Mouse (Mus musculus) forebrain, embryonic 15.5 days (tissue): ENCODE measurements around the gene Nek2. TPM values are rescaled to one million over a fixed set of nuclear protein-coding genes. Genes with fewer than 3 reads are reported as not detected.

Source experiments
- ATAC-seq: fragments of 200-750 bp; cut with Nextera tagmentation; replicated peaks from 2 replicates; pipeline ENCODE4 v1.8.0; 2017; ENCODE audit warnings: mild to moderate bottlenecking, moderate TSS enrichment, moderate library complexity
- H3K27ac ChIP-seq: fragments of 300-500 bp; sonication (generic); replicated peaks from 2 replicates; pipeline ENCODE4 v1.5.1; 2015; ENCODE audit warnings: mild to moderate bottlenecking, inconsistent platforms
- H3K27me3 ChIP-seq: fragments of 300-500 bp; sonication (generic); 2 replicates; pipeline ENCODE4 v1.6.1; 2015; ENCODE audit warnings: inconsistent platforms
- H3K36me3 ChIP-seq: fragments of 300-500 bp; sonication (generic); 2 replicates; pipeline ENCODE4 v1.6.1; 2015; ENCODE audit warnings: mild to moderate bottlenecking, inconsistent platforms
- H3K4me1 ChIP-seq: fragments of 300-500 bp; sonication (generic); 2 replicates; pipeline ENCODE4 v1.6.1; 2015; ENCODE audit warnings: inconsistent platforms
- H3K4me2 ChIP-seq: fragments of 300-500 bp; sonication (generic); replicated peaks from 2 replicates; pipeline ENCODE4 v1.6.1; 2015; ENCODE audit warnings: mild to moderate bottlenecking, inconsistent platforms
- H3K4me3 ChIP-seq: fragments of 300-500 bp; sonication (generic); 2 replicates; pipeline ENCODE4 v1.5.1; 2015; ENCODE audit warnings: mild to moderate bottlenecking, inconsistent platforms
- H3K9ac ChIP-seq: fragments of 300-500 bp; sonication (generic); replicated peaks from 2 replicates; pipeline ENCODE4 v1.6.1; 2015; ENCODE audit warnings: mild to moderate bottlenecking, inconsistent platforms
- H3K9me3 ChIP-seq: fragments of 300-500 bp; sonication (generic); 2 replicates; pipeline ENCODE4 v1.6.1; 2016; ENCODE audit warnings: inconsistent platforms
- WGBS: fragments of 180-500 bp; shearing (Covaris S2); methylation state at CpG from one replicate; pipeline ENCODE4 v1.1.7; 2015; ENCODE audit warnings: mixed read lengths; 5-methylcytosine and 5-hydroxymethylcytosine counted together
- polyA plus RNA-seq: library from polyadenylated mRNA; unstranded; fragments of >200 nt; fragmentation: Nextera tagmentation; extraction: Ambion mirVana; gene quantifications from 2 replicates; pipeline ENCODE4 v1.2.1, GENCODE M21; 2015

Nek2 gene
- polyA plus RNA-seq: 21.2 and 22.4 TPM in 2 replicates

- Histone ChIP-seq H3K9ac (peak within 1 kb of the TSS; percentile 47), H3K36me3 (peaks cover 4% of the 10 kb centered on the region), H3K4me3 (peak within 1 kb of the TSS; percentile 60), H3K4me1 (peaks cover 15% of the 10 kb centered on the region), H3K9me3 (no peaks in the 10 kb centered on the region), H3K27me3 (no peaks in the 10 kb centered on the region), H3K4me2 (peak within 1 kb of the TSS; percentile 64), H3K27ac (peak within 1 kb of the TSS; percentile 28)
- WGBS: under 1% methylated on average over 79 of the region's 79 CpGs
- ATAC-seq: peak; percentile 96
These were observed at the start of gene Nek2 for GRCm38 (mm10) chr1:191821326-191822091. Gene Nek2 (plus strand): TSS chr1:191821444.

DNA sequence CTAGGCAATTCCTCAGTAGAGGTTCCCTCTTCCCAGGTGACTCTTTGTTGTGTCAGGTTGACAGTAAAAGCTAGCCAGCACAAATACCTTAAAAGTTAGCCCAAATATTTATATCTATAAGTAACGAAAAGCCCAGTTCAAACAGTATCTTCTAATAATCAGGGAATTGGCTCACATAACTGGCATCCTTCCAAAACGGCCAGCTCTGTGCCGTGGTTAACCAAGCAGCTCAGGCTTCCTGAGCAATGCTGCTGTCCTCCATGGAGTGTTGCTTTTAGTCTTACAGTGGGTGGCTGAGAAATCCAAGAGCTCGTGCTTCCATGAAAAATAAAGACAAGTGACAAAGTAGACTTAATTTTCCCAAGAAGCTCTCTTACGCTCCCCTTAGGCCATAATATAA is 47.1 kb upstream of the Nek2 start:
- H3K27ac ChIP-seq: no peak overlapping the region
- no peaks in the 10 kb centered on the region for H3K27me3 ChIP-seq
- H3K4me3 ChIP-seq: no peak overlapping the region
- no peak overlapping the region for H3K9ac ChIP-seq
- peaks cover 45% of the 10 kb centered on the region for H3K36me3 ChIP-seq
- ATAC-seq: no peak
- 74% methylated on average over 5 of the region's 5 CpGs for WGBS
- H3K9me3 ChIP-seq: no peaks in the 10 kb centered on the region
- H3K4me1 ChIP-seq: no peaks in the 10 kb centered on the region
- H3K4me2 ChIP-seq: no peak overlapping the region

- H3K9ac ChIP-seq: no peak overlapping the region
- no peaks in the 10 kb centered on the region for H3K4me1 ChIP-seq
- H3K27ac ChIP-seq: no peak overlapping the region
- peaks cover 51% of the 10 kb centered on the region for H3K36me3 ChIP-seq
- H3K4me2 ChIP-seq: no peak overlapping the region
- no peak overlapping the region for H3K4me3 ChIP-seq
- 91% methylated on average over 8 of the region's 8 CpGs for WGBS
- no peak for ATAC-seq
- no peaks in the 10 kb centered on the region for H3K9me3 ChIP-seq
- no peaks in the 10 kb centered on the region for H3K27me3 ChIP-seq
These were observed 46.1 kb upstream of the Nek2 start for GRCm38 (mm10) chr1:191775116-191775515.

DNA sequence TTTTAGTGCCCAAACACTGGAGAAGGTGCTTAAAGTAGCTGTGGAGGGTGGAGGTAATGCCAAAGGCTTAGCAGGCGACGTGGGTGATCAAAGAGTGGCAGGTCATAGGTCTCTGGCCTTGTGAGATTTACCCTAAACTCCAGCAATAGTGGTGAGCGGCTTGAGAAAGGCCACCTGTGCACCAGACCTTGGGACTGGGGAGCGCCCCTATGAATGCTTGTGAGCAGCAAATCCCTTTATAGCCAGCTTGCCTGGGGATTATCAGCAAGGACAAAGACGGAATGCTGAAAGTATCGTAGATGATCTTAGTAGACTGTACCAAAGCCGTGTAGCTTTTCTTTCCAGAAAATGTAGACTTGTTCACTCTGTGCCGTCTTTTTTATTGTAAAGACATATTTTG is 43.7 kb upstream of the Nek2 start:
- no peak overlapping the region for H3K4me3 ChIP-seq
- H3K9me3 ChIP-seq: no peaks in the 10 kb centered on the region
- 74% methylated on average over 8 of the region's 8 CpGs for WGBS
- ATAC-seq: no peak
- no peaks in the 10 kb centered on the region for H3K27me3 ChIP-seq
- no peak overlapping the region for H3K27ac ChIP-seq
- no peaks in the 10 kb centered on the region for H3K4me1 ChIP-seq
- no peak overlapping the region for H3K9ac ChIP-seq
- peaks cover 58% of the 10 kb centered on the region for H3K36me3 ChIP-seq
- H3K4me2 ChIP-seq: no peak overlapping the region

DNA sequence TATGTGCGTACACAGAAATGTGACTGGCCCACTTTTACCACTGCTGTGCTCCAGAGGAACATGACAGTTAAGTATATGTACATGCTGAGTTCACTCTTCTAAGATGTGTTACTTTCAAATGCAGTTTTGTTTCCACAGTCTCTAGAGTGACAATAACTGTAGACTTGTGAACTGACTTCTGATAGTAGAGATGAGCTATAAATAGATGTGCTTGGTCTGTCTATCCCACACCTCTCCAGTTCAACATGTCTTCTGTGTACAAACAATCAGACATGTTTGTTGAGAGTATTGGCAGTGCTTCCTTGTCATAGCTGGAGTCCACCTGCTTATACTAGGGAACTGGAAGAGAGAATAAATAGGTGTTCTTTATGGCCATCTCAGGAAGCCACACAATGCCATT is 40.8 kb upstream of the Nek2 start:
- Histone ChIP-seq H3K4me3 (no peak overlapping the region), H3K36me3 (peaks cover 44% of the 10 kb centered on the region), H3K9ac (no peak overlapping the region), H3K4me2 (no peak overlapping the region), H3K4me1 (no peaks in the 10 kb centered on the region), H3K9me3 (no peaks in the 10 kb centered on the region), H3K27ac (no peak overlapping the region), H3K27me3 (no peaks in the 10 kb centered on the region)
- ATAC-seq: no peak
- 100% methylated on average over 1 of the region's 1 CpGs for WGBS

GRCm38 (mm10) chr1:191785108-191785507 is 36.1 kb upstream of the Nek2 start:
- Histone ChIP-seq H3K36me3 (peaks cover 8% of the 10 kb centered on the region; the same call in 1 of the 2 replicates), H3K9me3 (0 out of 2 replicates have a peak, but pooled peaks cover 4% of the 10 kb centered on the region), H3K27ac (no peak overlapping the region), H3K9ac (no peak overlapping the region), H3K27me3 (no peaks in the 10 kb centered on the region), H3K4me2 (no peak overlapping the region), H3K4me1 (no peaks in the 10 kb centered on the region), H3K4me3 (no peak overlapping the region)
- WGBS: 48% methylated on average over 11 of the region's 11 CpGs
- no peak for ATAC-seq

- Histone ChIP-seq H3K9ac (no peak overlapping the region), H3K36me3 (peaks cover 3% of the 10 kb centered on the region; the same call in 1 of the 2 replicates), H3K4me2 (no peak overlapping the region), H3K4me1 (no peaks in the 10 kb centered on the region), H3K9me3 (0 out of 2 replicates have a peak, but pooled peaks cover 4% of the 10 kb centered on the region), H3K4me3 (no peak overlapping the region), H3K27me3 (no peaks in the 10 kb centered on the region), H3K27ac (no peak overlapping the region)
- 59% methylated on average over 6 of the region's 6 CpGs for WGBS
- no peak for ATAC-seq
These were observed 35.0 kb upstream of the Nek2 start for GRCm38 (mm10) chr1:191786255-191786654.

DNA sequence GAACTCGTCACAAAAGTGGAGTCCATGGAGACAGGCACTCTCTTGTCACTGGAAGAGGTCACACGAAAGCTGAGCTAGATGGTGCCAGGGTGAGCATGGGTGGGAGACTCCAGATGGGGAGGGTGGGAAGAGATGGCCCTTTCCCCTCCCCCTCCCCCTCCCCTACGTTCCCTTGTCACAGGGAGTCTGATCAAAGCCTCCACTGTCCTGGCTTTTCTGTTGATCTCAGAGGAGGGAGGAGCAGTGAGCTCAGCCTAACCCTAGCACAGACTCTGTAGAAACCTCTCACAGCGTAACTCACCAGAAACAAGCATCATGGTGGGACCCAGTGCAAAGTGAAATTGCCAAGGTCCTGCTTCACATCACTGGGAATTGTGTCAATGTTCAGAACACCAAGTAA is 33.9 kb upstream of the Nek2 start:
- no peak overlapping the region for H3K9ac ChIP-seq
- WGBS: 45% methylated on average over 4 of the region's 4 CpGs
- no peak overlapping the region for H3K4me3 ChIP-seq
- no peak for ATAC-seq
- H3K27ac ChIP-seq: no peak overlapping the region
- 0 out of 2 replicates have a peak, but pooled peaks cover 4% of the 10 kb centered on the region for H3K9me3 ChIP-seq
- H3K4me1 ChIP-seq: no peaks in the 10 kb centered on the region
- H3K36me3 ChIP-seq: no peaks in the 10 kb centered on the region
- no peaks in the 10 kb centered on the region for H3K27me3 ChIP-seq
- no peak overlapping the region for H3K4me2 ChIP-seq

- Histone ChIP-seq H3K36me3 (no peaks in the 10 kb centered on the region), H3K4me1 (no peaks in the 10 kb centered on the region), H3K4me2 (no peak overlapping the region), H3K27ac (no peak overlapping the region), H3K27me3 (no peaks in the 10 kb centered on the region), H3K9ac (no peak overlapping the region), H3K4me3 (no peak overlapping the region), H3K9me3 (0 out of 2 replicates have a peak, but pooled peaks cover 4% of the 10 kb centered on the region)
- no peak for ATAC-seq
- 69% methylated on average over 8 of the region's 8 CpGs for WGBS
These were observed 28.3 kb upstream of the Nek2 start for GRCm38 (mm10) chr1:191792991-191793390.

GRCm38 (mm10) chr1:191793888-191794532 is 27.2 kb upstream of the Nek2 start:
- no peaks in the 10 kb centered on the region for H3K4me1 ChIP-seq
- no peak overlapping the region for H3K4me3 ChIP-seq
- WGBS: 88% methylated on average over 7 of the region's 7 CpGs
- 0 out of 2 replicates have a peak, but pooled peaks cover 4% of the 10 kb centered on the region for H3K9me3 ChIP-seq
- H3K27me3 ChIP-seq: no peaks in the 10 kb centered on the region
- ATAC-seq: no peak
- no peaks in the 10 kb centered on the region for H3K36me3 ChIP-seq
- H3K27ac ChIP-seq: no peak overlapping the region
- H3K9ac ChIP-seq: no peak overlapping the region
- H3K4me2 ChIP-seq: no peak overlapping the region

DNA sequence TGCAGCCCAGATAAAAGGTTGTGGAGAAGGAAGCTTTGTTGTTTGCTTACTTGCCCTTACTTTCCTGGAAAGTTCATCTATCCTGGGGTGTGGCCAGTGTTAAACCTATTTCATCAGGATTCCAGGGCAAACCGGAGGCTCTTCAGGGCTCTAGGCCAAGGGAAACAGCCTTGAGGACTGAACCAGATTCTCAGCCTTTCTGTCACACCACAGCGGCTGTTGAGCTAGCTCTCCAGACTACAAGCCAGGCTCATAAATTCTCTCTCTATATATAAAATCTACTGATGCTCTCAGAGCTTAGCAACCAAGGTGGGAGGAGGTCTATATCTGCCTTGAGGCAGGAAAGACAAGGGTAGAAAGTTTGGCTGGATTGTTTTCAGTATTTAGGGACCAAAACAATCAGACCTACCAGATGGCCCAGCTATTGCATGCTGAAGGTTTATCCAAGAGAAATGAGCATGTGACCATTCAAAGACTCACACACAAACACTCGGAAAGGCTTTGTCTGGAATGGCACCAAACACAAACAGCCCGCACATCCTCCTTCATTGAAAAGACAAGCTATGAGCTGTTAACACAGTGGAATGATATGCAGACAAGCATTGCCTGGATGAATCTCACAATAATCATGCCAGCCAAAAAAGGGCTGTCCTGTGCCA is 24.9 kb upstream of the Nek2 start:
- 84% methylated on average over 4 of the region's 4 CpGs for WGBS

More for the DNA sequence above, 24.9 kb upstream of the Nek2 start:
- no peaks in the 10 kb centered on the region for H3K4me1 ChIP-seq
- no peaks in the 10 kb centered on the region for H3K36me3 ChIP-seq
- no peak overlapping the region for H3K4me2 ChIP-seq
- no peaks in the 10 kb centered on the region for H3K9me3 ChIP-seq
- ATAC-seq: no peak
- no peaks in the 10 kb centered on the region for H3K27me3 ChIP-seq
- H3K27ac ChIP-seq: no peak overlapping the region
- no peak overlapping the region for H3K9ac ChIP-seq
- no peak overlapping the region for H3K4me3 ChIP-seq
